27 mouse cellular contexts compared by ENCODE assay signal in the genomic region with DNA sequence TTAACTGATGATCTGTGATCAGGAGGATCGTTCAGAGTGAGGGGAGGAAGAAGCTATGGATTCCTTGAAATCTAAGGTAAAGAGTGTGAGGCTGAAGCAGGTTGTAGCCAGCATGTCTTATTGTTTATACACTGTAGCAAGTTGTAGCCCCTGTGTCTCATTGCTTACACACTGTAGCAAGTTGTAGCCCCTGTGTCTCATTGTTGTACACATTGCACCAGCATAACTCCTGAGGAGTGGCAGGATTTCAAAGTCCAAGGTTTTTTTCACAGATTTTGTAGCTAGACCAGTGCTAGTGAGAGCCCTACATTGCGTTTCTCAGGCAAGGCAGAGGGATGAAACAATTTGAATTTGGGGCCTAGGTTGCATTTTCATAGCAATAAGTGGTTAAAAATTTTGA.
DNase-seq lines count a peak whose midpoint lies in the region; ATAC-seq lines count a peak whose summit lies in the region.
"Had no signal": no experiment of that assay in that cellular context is flagged by ENCODE, and none has a peak within 500 bp of the region (broad histone marks: within the 10 kb centered on the region; RNA-seq: fewer than 3 reads in every experiment).

No protein-coding gene starts in this region.

- H3K9me3 ChIP-seq in heart, embryonic 13.5 days: peaks cover 8% of the 10 kb centered on the region; the same call in 1 of the 2 replicates
- no peaks in the 10 kb centered on the region; the same call in 1 of the 2 replicates for H3K9me3 ChIP-seq in heart, embryonic 16.5 days (replicated peaks; ENCODE audit: control insufficient read depth, low read length)
- H3K9me3 ChIP-seq: forebrain, embryonic 12.5 days had no signal

- H3K36me3 ChIP-seq in heart, embryonic 13.5 days: peaks cover 13% of the 10 kb centered on the region
- H3K36me3 ChIP-seq in heart, embryonic 16.5 days (ENCODE audit: control insufficient read depth, insufficient read depth): peaks cover 5% of the 10 kb centered on the region; the same call in 1 of the 2 replicates

- 62% methylated on average over 2 of the region's 2 CpGs for WGBS in heart, embryonic 13.5 days
- 76% methylated on average over 2 of the region's 2 CpGs for WGBS in heart, embryonic 16.5 days

- 0 out of 2 replicates have a peak overlapping the region, but pooled peaks have one; percentile 4 for H3K27ac ChIP-seq in heart, embryonic 13.5 days (replicated peaks)
- H3K27ac ChIP-seq in heart, embryonic 16.5 days (ENCODE audit: low read length): 0 out of 2 replicates have a peak overlapping the region, but pooled peaks have one; percentile 23
- H3K27ac ChIP-seq: embryonic facial prominence, embryonic 10.5 days; embryonic facial prominence, embryonic 13.5 days; forebrain, embryonic 12.5 days; forebrain, embryonic 15.5 days; hindbrain, embryonic 14.5 days; hindbrain, postnatal 0 days had no signal

- no peak for DNase-seq in heart, adult 11 months
- no peak for DNase-seq in heart, adult 18-20 months
- peak; percentile 56 for DNase-seq in testis, postnatal 14 days (ENCODE audit: low spot score)
- DNase-seq in testis, postnatal 10 days (ENCODE audit: low spot score): no peak
- DNase-seq: adrenal gland, adult 8-10 months; adrenal gland, postnatal 25 days; cerebellum, adult 11-12 months; cerebellum, adult 8-10 months; cerebellum, postnatal 10 days; cerebellum, postnatal 36 days; embryo, embryonic 11 days; gastrocnemius, postnatal 25 days; heart, postnatal 14 days; heart, postnatal 4 days; kidney, adult 18-20 months had no signal

- no peak for ATAC-seq in heart, embryonic 13.5 days (ENCODE audit: extremely low read depth, insufficient number of reproducible peaks, low FRiP score, low TSS enrichment)
- no peak for ATAC-seq in heart, embryonic 16.5 days (replicated peaks; ENCODE audit: extremely low read depth, insufficient read depth, low FRiP score)
- ATAC-seq: activated CD4-positive, CD25-positive, alpha-beta regulatory T cell, adult 4 months; forebrain, embryonic 15.5 days; hindbrain, postnatal 0 days; inflammation-experienced regulatory T-cells, adult 6 months had no signal

- peaks cover 58% of the 10 kb centered on the region for H3K4me1 ChIP-seq in heart, embryonic 13.5 days
- peaks cover 22% of the 10 kb centered on the region for H3K4me1 ChIP-seq in heart, embryonic 16.5 days (ENCODE audit: control insufficient read depth, insufficient read depth, low read length)

- H3K27me3 ChIP-seq in heart, embryonic 13.5 days (replicated peaks): no peaks in the 10 kb centered on the region
- H3K27me3 ChIP-seq in heart, embryonic 16.5 days (ENCODE audit: control insufficient read depth, insufficient read depth, low read length): no peaks in the 10 kb centered on the region
- H3K27me3 ChIP-seq: embryonic facial prominence, embryonic 13.5 days; forebrain, embryonic 12.5 days; forebrain, embryonic 15.5 days had no signal

- H3K4me2 ChIP-seq in heart, embryonic 13.5 days: no peak overlapping the region
- no peak overlapping the region for H3K4me2 ChIP-seq in heart, embryonic 16.5 days (ENCODE audit: low read depth, low read length)
- H3K4me2 ChIP-seq: embryonic facial prominence, embryonic 13.5 days; forebrain, embryonic 12.5 days; forebrain, embryonic 15.5 days; heart, embryonic 11.5 days; hindbrain, embryonic 14.5 days had no signal

- H3K4me3 ChIP-seq in heart, embryonic 13.5 days: no peak overlapping the region
- no peak overlapping the region for H3K4me3 ChIP-seq in heart, embryonic 16.5 days (ENCODE audit: low read length)
- H3K4me3 ChIP-seq: embryonic facial prominence, embryonic 10.5 days; embryonic facial prominence, embryonic 13.5 days; erythroblast, embryonic 14.5 days; forebrain, embryonic 12.5 days; forebrain, embryonic 15.5 days had no signal

- H3K9ac ChIP-seq in heart, embryonic 13.5 days: 0 out of 2 replicates have a peak overlapping the region, but pooled peaks have one; percentile 33
- no peak overlapping the region for H3K9ac ChIP-seq in heart, embryonic 16.5 days (ENCODE audit: low read length)
- H3K9ac ChIP-seq: embryonic facial prominence, embryonic 13.5 days; forebrain, embryonic 12.5 days; forebrain, embryonic 15.5 days; hindbrain, embryonic 14.5 days had no signal
